Mouse (Mus musculus): ENCODE data around the gene Hist1h3i.
A peak's percentile ranks its signal among the peaks of the same experiment; 100 is the strongest.
"Not testable (repeated sequence)": the region's sequence is repeated elsewhere in the genome, so short reads cannot be mapped to it uniquely, and the experiment has no call there.

Gene Hist1h3i

DNA sequence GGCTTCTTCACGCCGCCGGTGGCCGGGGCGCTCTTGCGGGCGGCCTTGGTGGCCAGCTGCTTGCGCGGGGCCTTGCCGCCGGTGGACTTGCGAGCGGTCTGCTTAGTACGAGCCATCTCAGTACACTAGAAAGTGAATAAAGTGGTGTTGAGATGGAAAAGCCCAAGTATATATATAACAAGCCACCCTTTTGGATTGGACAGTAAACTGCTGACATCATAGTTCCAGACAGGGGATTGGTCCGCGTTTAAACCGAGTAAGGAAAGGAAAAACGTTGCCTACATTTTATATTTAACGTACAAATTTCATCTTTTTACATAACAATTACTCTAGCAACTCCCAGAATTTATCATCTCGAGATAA lies at the start of gene Hist1h3i:
TSS of gene Hist1h3i (minus strand) at position 116 of the 363 bp plus-strand sequence.
- peak; percentile 75 for ATAC-seq (ENCODE audit: low TSS enrichment)

- peak; percentile 79 for ATAC-seq (ENCODE audit: low TSS enrichment)
These were observed 48.5 kb upstream of the Hist1h3i start, which contains the start of gene Hist1h4n for GRCm38 (mm10) chr13:21831418-21832394. TSS of gene Hist1h4n (minus strand) at chr13:21832196.

GRCm38 (mm10) chr13:21830344-21830743 lies 47.2 kb upstream of the Hist1h3i start:
- ATAC-seq (ENCODE audit: low TSS enrichment): no peak

DNA sequence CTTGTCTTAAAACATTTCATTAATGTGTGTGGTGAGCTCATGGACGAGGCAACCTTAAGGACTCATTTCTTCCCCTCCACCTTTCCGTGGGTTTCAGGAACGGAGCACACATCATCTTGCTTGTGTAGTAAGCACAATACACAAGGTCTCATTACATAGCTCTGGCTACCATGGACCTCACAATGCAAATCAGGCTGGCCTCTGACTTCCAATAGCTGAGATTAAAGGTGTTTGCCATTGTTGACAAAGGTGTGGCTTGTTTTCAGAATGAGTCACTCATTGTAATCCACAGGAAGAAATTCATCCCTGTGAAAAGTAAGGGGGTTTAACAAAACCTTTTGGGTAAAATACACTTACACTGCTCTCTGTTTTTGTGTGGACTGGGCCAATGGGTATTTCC lies 45.3 kb upstream of the Hist1h3i start:
- ATAC-seq (ENCODE audit: low TSS enrichment): no peak

DNA sequence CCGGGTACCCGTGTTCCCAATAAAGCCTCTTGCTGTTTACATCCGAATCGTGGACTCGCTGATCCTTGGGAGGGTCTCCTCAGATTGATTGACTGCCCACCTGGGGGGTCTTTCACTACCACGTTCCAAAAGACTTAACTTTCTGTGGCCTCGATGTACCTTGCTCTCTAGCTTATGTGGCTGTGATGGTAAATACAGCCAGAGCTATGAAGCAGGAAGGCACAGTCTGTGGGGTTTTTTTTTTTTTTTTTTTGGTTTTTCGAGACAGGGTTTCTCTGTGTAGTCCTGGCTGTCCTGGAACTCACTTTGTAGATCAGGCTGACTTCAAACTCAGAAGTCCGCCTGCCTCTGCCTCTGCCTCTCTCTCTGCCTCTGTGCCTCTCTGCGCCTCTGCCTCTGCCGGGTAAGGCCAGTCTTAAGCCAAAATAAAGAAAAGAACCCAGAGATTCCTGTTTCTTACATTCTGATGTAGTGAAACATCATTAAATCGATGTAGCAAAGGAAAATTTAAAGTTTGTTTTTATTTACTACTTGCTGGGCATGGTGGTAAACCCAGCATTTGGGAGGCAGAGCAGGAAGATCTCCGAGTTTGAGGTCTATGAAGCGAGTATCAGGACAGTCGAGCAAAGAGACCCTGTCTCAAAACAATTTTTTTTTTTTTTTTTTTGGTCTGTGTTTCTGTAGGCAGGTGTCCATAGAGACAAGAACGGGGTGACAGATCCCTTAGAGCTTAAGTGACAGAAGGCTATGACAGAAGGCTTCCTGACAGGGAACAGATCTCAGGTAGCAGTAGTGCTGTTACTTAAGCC lies 37.1 kb upstream of the Hist1h3i start:
- ATAC-seq (ENCODE audit: low TSS enrichment): not testable (repeated sequence)

DNA sequence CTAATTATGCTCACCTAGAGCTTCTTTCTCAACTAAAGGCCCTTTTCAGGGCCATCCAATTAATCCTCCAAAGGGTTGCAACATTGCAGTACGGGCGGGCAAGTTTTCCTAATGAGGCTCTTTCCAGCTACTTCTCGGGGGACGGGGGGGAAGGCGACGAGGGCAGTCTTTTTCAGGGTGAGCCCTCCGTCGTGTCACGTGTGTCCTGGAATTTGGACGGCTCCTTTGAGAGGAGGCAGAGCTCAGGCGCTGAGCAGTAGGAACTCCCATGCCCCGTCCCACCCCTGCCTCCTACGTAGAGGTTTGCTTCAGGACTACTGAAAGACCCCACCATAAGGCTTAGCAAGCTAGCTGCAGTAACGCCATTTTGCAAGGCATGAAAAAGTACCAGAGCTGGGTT lies 28.9 kb upstream of the Hist1h3i start:
- peak; percentile 47 for ATAC-seq (ENCODE audit: low TSS enrichment)

- peak; percentile 71 for ATAC-seq (ENCODE audit: low TSS enrichment)
These were observed 28.4 kb upstream of the Hist1h3i start, which contains the start of gene Hist1h4m for GRCm38 (mm10) chr13:21811539-21811938. TSS of gene Hist1h4m (plus strand) at chr13:21811746.

DNA sequence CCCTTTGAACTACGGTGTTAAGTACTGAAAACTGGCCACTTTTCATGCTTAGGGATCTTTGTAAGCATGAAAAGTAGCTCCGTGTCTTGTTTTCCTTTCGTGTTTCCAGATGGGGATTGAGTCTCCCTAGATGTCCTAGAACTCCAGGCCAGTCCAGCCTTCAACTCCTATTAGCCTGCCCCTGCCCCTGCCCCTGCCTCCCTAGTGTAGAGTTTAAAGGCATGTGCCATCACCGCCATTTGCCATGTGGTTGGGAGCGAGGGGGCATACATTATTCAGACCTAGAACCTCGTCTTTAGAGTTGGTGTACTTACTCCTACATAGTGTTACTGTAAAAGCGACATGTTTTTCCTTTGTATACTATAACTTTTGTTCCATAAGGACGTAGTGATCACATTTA lies 27.9 kb upstream of the Hist1h3i start:
- ATAC-seq (ENCODE audit: low TSS enrichment): peak; percentile 29

- peak; percentile 99 for ATAC-seq (ENCODE audit: low TSS enrichment)
These were observed 26.9 kb upstream of the Hist1h3i start, which contains the start of the genes Hist1h2bq and Hist1h2ao for GRCm38 (mm10) chr13:21810073-21810472. TSS of gene Hist1h2bq (minus strand) at chr13:21810197. TSS of gene Hist1h2ao (plus strand) at chr13:21810465.

GRCm38 (mm10) chr13:21803058-21803457 lies 19.9 kb upstream of the Hist1h3i start:
- peak; percentile 85 for ATAC-seq (ENCODE audit: low TSS enrichment)

- ATAC-seq (ENCODE audit: low TSS enrichment): not testable (repeated sequence)
These were observed 14.0 kb upstream of the Hist1h3i start for GRCm38 (mm10) chr13:21797163-21797562.

DNA sequence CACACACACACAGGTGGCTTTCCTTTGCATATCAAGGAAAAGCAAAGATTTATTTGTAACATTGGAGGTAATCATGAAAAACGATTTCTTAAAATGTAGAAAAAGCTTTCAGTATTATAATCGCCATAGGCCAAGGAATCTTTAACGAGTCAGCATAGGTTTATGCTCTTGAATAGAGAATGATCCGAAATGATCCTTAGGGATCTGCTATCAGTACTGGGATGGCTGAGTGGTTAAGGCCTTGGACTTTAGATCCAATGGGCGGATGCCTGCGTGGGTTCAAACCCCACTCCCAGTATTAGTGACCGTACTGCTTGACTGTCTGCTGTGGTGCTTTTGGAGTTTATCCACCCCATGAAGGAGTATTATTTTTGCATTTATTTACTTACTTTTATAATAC lies 12.4 kb upstream of the Hist1h3i start:
- no peak for ATAC-seq (ENCODE audit: low TSS enrichment)

DNA sequence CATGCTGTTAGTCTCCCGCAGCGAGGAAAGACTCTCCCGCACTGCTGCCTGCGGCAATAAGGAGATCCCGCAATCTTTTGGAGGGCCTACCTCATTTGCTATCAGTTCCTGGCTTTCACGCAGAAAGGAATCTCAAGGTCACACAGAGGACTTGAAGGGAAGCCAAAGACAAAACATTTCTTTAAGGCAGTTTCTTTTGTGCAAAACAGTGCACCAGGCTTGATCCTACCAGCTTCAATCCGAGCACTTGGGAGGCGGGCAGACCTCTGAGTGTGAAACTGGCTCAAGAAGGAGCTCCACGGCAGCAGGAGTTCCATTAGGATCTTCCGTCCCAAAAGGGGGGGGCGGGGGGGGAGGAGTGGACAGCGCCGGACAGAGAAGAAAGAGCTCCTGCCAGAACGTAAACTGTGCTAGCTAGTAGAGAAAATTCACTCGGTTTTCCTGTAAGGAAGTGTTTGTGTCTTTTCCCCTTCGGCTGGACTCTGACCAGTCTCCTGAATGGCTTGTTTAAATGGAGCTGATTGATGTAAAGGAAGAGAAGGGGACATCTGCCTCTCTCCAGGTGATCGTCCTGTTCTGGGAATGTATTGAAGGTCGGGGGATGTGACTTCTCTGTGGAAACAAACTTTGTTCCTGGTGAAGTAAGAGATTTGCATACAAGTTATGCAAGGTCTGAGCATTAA lies 7.6 kb upstream of the Hist1h3i start:
- ATAC-seq (ENCODE audit: low TSS enrichment): no peak

DNA sequence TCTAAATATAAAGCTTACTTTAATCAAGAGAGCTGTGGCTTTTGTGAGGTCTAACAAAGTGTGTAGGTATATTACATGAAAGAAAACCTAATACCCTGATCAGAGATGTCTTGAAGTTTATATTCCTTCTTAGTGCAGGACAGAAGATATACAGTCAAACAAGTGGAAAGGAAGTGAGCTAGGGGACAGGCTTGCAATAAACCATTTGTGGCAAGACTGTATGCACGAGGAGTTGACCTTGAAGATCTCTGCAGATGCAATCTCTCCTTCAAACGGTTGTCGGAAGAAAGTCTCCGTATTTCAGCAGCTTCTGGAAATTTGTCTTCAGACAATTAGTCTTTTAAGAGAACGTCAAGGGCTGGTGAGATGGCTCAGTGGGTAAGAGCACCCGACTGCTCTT lies 6.8 kb upstream of the Hist1h3i start:
- ATAC-seq (ENCODE audit: low TSS enrichment): no peak

- ATAC-seq (ENCODE audit: low TSS enrichment): no peak
These were observed 4.8 kb upstream of the Hist1h3i start for GRCm38 (mm10) chr13:21787760-21788593.

- peak; percentile 97 for ATAC-seq (ENCODE audit: low TSS enrichment)
These were observed 3.9 kb upstream of the Hist1h3i start, which contains the start of the genes Hist1h2an and Hist1h2bp for GRCm38 (mm10) chr13:21786899-21787629. TSS of gene Hist1h2an (minus strand) at chr13:21787218. TSS of gene Hist1h2bp (plus strand) at chr13:21787461.

GRCm38 (mm10) chr13:21786189-21786898 lies 3.2 kb upstream of the Hist1h3i start:
- ATAC-seq (ENCODE audit: low TSS enrichment): no peak

DNA sequence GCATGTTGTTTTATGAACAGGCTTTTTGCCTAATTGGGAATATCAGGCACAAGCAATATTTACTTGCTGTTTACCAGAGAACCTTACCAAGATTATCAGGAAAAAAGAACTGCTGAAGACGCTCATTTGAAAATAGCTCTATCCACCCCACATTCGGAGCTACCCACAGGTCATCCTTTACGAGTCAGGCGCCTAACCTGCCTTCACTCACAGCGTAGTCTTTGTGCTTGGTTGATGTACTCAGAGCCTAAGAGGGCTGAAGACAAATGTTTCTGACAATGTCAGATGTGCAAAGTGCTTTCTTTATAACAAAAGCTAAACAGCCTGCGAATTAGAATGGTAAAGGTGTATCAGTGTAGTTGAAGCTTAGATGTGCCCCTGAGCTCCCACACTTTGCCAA lies 1.1 kb upstream of the Hist1h3i start:
- ATAC-seq (ENCODE audit: low TSS enrichment): no peak

- no peak for ATAC-seq (ENCODE audit: low TSS enrichment)
These were observed 578 bp upstream of the Hist1h3i start for GRCm38 (mm10) chr13:21783734-21784161.

Data from frontal cortex, adult (tissue).